Mouse (Mus musculus) limb, embryonic 11.5 days (tissue): Measurements from ENCODE around the gene Tut7. TPM values are rescaled to one million over a fixed set of nuclear protein-coding genes. Genes with fewer than 3 reads are reported as not detected.

Experiments used
- ATAC-seq: fragments of 200-750 bp; cut with Nextera tagmentation; 2 replicates; pipeline ENCODE4 v1.8.0; 2017; ENCODE audit warnings: low read depth; ENCODE audit not compliant: insufficient number of reproducible peaks, low FRiP score, low TSS enrichment
- DNase-seq: peaks from one replicate; pipeline ENCODE4 v3.0.0-alpha.2; 2015; ENCODE audit warnings: low spot score
- H3K27ac ChIP-seq: fragments of 300-500 bp; sonication (generic); replicated peaks from 2 replicates; pipeline ENCODE4 v1.5.1; 2014; ENCODE audit warnings: low read depth, mild to moderate bottlenecking, low read length
- H3K27me3 ChIP-seq: fragments of 300-500 bp; sonication (generic); 2 replicates; pipeline ENCODE4 v1.6.1; 2014; ENCODE audit warnings: mild to moderate bottlenecking, low read length, mixed read lengths; ENCODE audit not compliant: control insufficient read depth, insufficient read depth
- H3K36me3 ChIP-seq: fragments of 300-500 bp; sonication (generic); 2 replicates; pipeline ENCODE4 v1.6.1; 2014; ENCODE audit warnings: mild to moderate bottlenecking, low read length, moderate library complexity, mixed read lengths; ENCODE audit not compliant: control insufficient read depth, insufficient read depth
- H3K4me1 ChIP-seq: fragments of 300-500 bp; sonication (generic); 2 replicates; pipeline ENCODE4 v1.6.1; 2014; ENCODE audit warnings: low read length, mixed read lengths; ENCODE audit not compliant: control insufficient read depth, insufficient read depth
- H3K4me2 ChIP-seq: fragments of 300-500 bp; sonication (generic); 2 replicates; pipeline ENCODE4 v1.6.1; 2014; ENCODE audit warnings: low read depth, mild to moderate bottlenecking, moderate library complexity; ENCODE audit not compliant: severe bottlenecking
- H3K4me3 ChIP-seq: fragments of 300-500 bp; sonication (generic); 2 replicates; pipeline ENCODE4 v1.5.1; 2014; ENCODE audit warnings: low read depth, low read length
- H3K9ac ChIP-seq: fragments of 300-500 bp; sonication (generic); 2 replicates; pipeline ENCODE4 v1.6.1; 2014; ENCODE audit warnings: mild to moderate bottlenecking, low read length
- H3K9me3 ChIP-seq: fragments of 300-500 bp; sonication (generic); 2 replicates; pipeline ENCODE4 v1.6.1; 2016; ENCODE audit warnings: low read length; ENCODE audit not compliant: control insufficient read depth
- WGBS: fragments of 180-500 bp; shearing (Covaris S2); extraction: QIAGEN DNeasy Blood & Tissue Kit; methylation state at CpG from one replicate; pipeline ENCODE4 v1.1.7; 2014; 5-methylcytosine and 5-hydroxymethylcytosine counted together
- polyA plus RNA-seq: library from polyadenylated mRNA; unstranded; fragments of >200 nt; fragmentation: Nextera tagmentation; extraction: Ambion mirVana; gene quantifications from 2 replicates; pipeline ENCODE4 v1.2.1, GENCODE M21; 2014

Tut7 gene
- polyA plus RNA-seq, 1 experiment from 2014 or later, result 44.4 TPM

GRCm38 (mm10) chr13:59768531-59768930 lies 54.4 kb downstream of the Tut7 start:
- Histone ChIP-seq H3K27me3 (no peaks in the 10 kb centered on the region), H3K4me3 (peak overlapping the region; percentile 81), H3K36me3 (peaks cover 4% of the 10 kb centered on the region; the same call in 1 of the 2 replicates), H3K9ac (no peak overlapping the region), H3K27ac (no peak overlapping the region; the same call in 1 of the 2 replicates), H3K9me3 (no peaks in the 10 kb centered on the region), H3K4me1 (peaks cover 16% of the 10 kb centered on the region), H3K4me2 (peak overlapping the region; percentile 74)
- DNase-seq (peak; percentile 25), ATAC-seq (no peak)
- 41% methylated on average over 13 of the region's 13 CpGs for WGBS

GRCm38 (mm10) chr13:59766786-59767515 lies 56.0 kb downstream of the Tut7 start:
- no peak overlapping the region for H3K4me2 ChIP-seq
- no peak overlapping the region for H3K9ac ChIP-seq
- WGBS, result 75% methylated on average over 11 of the region's 11 CpGs
- H3K4me3 ChIP-seq, result no peak overlapping the region
- H3K9me3 ChIP-seq, result no peaks in the 10 kb centered on the region
- DNase-seq, result no peak
- no peaks in the 10 kb centered on the region for H3K27me3 ChIP-seq
- no peak for ATAC-seq
- 0 out of 2 replicates have a peak overlapping the region, but pooled peaks have one; percentile 26 for H3K27ac ChIP-seq
- peaks cover 16% of the 10 kb centered on the region for H3K4me1 ChIP-seq
- no peaks in the 10 kb centered on the region for H3K36me3 ChIP-seq

GRCm38 (mm10) chr13:59762791-59763190 lies 60.2 kb downstream of the Tut7 start:
- peaks cover 2% of the 10 kb centered on the region; the same call in 1 of the 2 replicates for H3K36me3 ChIP-seq
- H3K27me3 ChIP-seq, result no peaks in the 10 kb centered on the region
- H3K4me1 ChIP-seq, result peaks cover 10% of the 10 kb centered on the region; the same call in 1 of the 2 replicates
- no peak overlapping the region for H3K27ac ChIP-seq
- H3K9ac ChIP-seq, result no peak overlapping the region
- WGBS, result 92% methylated on average over 7 of the region's 7 CpGs
- DNase-seq, result no peak
- no peak for ATAC-seq
- no peaks in the 10 kb centered on the region for H3K9me3 ChIP-seq
- no peak overlapping the region for H3K4me3 ChIP-seq
- H3K4me2 ChIP-seq, result no peak overlapping the region

DNA sequence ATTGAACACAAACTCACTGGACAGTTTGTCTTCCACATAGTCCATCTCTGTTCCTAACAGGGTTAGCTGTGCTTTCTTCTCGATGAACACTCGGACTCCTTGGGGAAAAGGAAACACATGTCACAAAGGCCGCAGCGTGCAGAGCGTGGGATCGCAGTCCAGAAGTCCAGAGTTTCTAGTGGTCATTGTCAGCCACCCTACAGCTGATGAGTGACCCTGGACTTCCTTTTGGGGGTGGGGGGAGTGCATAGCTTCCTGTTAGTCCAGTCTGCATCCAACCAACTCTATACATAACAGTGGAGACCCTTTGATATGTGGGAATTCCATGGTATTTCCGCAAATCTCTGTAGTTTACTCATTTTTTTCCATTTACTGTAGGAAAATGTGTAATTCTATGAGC lies 66.0 kb downstream of the Tut7 start:
- Histone ChIP-seq H3K4me1 (no peaks in the 10 kb centered on the region), H3K27me3 (no peaks in the 10 kb centered on the region), H3K36me3 (peaks cover 5% of the 10 kb centered on the region; the same call in 1 of the 2 replicates), H3K4me2 (no peak overlapping the region), H3K27ac (no peak overlapping the region), H3K9ac (no peak overlapping the region), H3K4me3 (no peak overlapping the region), H3K9me3 (no peaks in the 10 kb centered on the region)
- 94% methylated on average over 7 of the region's 7 CpGs for WGBS
- DNase-seq (no peak), ATAC-seq (no peak)

- Histone ChIP-seq H3K9me3 (no peaks in the 10 kb centered on the region), H3K4me1 (0 out of 2 replicates have a peak, but pooled peaks cover 2% of the 10 kb centered on the region), H3K27me3 (no peaks in the 10 kb centered on the region), H3K36me3 (no peaks in the 10 kb centered on the region), H3K9ac (no peak overlapping the region), H3K4me2 (no peak overlapping the region), H3K27ac (no peak overlapping the region), H3K4me3 (no peak overlapping the region)
- no peak for ATAC-seq
- DNase-seq, result no peak
- WGBS, result 35% methylated on average over 12 of the region's 12 CpGs
Measured at GRCm38 (mm10) chr13:59750310-59750709, 72.6 kb downstream of the Tut7 start.

DNA sequence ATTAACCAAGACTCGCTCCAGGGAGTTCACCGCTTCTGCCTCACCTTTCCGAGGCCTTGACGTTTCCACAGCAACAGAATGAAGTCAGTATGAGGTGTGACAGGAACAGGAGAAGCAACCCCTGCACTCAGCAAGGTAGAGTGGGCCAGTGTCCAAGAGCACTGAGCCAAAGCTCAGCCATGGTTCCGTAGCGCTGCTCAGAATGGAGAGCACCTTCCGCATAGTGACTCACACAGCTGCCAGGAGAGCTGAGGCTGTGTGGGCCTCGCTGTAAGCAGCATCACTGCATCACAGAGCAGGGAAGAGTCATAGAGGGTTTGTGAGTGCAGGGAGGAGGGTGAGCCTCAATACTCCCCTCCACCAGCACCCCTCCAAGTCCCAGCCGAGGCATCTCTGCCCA lies 76.2 kb downstream of the Tut7 start, which contains the start of gene 1700014D04Rik:
Gene 1700014D04Rik, minus strand, starts transcription at position 42 of the 400 bp plus-strand sequence.
- Histone ChIP-seq H3K27ac (no peak within 1 kb of the TSS), H3K36me3 (no peaks in the 10 kb centered on the region), H3K9ac (no peak within 1 kb of the TSS), H3K4me3 (no peak within 1 kb of the TSS), H3K27me3 (no peaks in the 10 kb centered on the region), H3K4me2 (no peak within 1 kb of the TSS), H3K9me3 (no peaks in the 10 kb centered on the region), H3K4me1 (0 out of 2 replicates have a peak, but pooled peaks cover 2% of the 10 kb centered on the region)
- DNase-seq, result no peak
- ATAC-seq, result no peak
- WGBS, result 77% methylated on average over 9 of the region's 9 CpGs

DNA sequence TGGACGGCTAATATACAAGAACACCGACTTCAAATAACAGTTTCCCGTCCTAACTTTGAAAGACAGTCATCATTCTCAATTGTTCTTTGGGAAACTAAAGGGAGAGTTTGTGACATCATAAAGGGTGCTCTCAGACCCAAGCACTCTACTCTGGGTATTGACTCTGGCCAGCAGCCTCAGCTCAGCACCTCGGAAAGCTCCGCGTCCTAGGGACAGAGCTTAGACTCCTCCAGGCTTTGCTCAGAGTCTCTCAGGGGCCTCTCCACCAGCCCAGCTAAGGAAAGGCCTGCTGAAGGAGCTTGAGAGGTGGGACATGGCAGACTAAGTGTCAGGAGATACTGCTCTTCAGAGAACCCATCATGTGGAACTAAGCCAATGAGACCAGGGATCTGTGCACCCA lies 76.8 kb downstream of the Tut7 start:
- Histone ChIP-seq H3K27ac (no peak overlapping the region), H3K4me3 (no peak overlapping the region), H3K4me2 (no peak overlapping the region), H3K4me1 (0 out of 2 replicates have a peak, but pooled peaks cover 2% of the 10 kb centered on the region), H3K9ac (no peak overlapping the region), H3K27me3 (no peaks in the 10 kb centered on the region), H3K36me3 (no peaks in the 10 kb centered on the region), H3K9me3 (no peaks in the 10 kb centered on the region)
- 70% methylated on average over 6 of the region's 6 CpGs for WGBS
- ATAC-seq, result no peak
- peak; percentile 55 for DNase-seq

DNA sequence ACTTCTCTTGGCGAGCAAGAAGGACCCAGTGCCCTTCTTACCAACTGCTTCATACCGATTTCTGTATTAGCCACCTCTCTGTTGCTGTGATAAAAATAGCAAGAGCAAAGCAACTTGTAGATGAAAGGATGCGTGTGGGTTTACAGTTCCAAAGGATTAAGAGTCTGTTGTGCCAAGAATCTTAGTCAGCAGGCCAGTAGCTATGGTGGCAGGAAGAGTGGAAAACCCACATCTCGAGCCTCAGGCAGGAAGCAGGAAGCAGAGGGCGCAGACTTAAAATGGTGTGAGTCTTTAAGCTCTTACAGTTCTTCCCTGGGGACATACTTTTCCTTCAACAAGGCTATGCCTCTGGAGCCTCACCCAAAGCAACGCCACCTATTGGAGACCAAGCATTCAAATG lies 77.5 kb downstream of the Tut7 start:
- H3K4me3 ChIP-seq, result no peak overlapping the region
- no peaks in the 10 kb centered on the region for H3K27me3 ChIP-seq
- H3K4me1 ChIP-seq, result no peaks in the 10 kb centered on the region
- H3K27ac ChIP-seq, result no peak overlapping the region
- H3K36me3 ChIP-seq, result no peaks in the 10 kb centered on the region
- H3K9ac ChIP-seq, result no peak overlapping the region
- WGBS, result 88% methylated on average over 6 of the region's 6 CpGs
- H3K9me3 ChIP-seq, result no peaks in the 10 kb centered on the region
- ATAC-seq (no peak), DNase-seq (no peak)
- no peak overlapping the region for H3K4me2 ChIP-seq
